13 mouse cellular contexts compared by ENCODE assay signal in the genomic region with DNA sequence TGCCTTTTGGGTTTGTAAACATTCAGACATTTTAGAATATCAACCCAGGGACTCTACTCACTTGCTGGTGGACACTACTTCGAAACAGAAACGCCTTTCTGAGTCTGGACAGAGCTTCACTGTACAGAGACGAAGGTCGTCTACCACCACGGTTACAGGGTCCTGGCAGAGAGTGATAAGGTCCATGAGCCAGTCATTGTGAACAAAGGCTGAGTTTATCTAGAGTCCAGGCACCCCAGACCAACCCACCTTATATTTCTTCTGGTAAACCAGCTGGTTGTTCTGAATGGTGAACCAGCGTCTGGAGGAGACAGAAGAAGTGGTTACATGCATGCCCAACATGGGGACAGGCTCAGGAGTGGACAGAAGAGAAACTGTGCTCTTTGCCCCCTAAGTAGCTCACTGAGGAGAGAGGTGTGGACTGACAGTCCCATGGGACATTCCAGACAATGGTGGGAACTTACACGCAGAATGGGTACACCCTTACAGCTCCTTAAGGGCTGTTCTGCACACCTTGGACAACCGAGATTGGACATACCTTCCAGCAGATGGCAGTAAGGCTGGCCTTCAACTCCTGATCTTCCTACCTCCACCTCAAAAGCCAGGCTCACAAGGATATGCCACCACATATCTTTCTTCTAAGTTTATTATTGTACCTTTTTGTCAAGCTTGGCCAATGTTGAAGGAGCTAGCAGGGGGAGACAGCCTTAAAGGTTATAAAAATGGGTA. TPM values are rescaled to one million over a fixed set of nuclear protein-coding genes. Genes with fewer than 3 reads are reported as not detected.
A peak's percentile ranks its signal among the peaks of the same experiment; 100 is the strongest.
DNase-seq lines count a peak whose midpoint lies in the region; ATAC-seq and TF ChIP-seq lines count a peak whose summit lies in the region.
"Had no signal": no experiment of that assay in that cellular context is flagged by ENCODE, and none has a peak within 500 bp of the region (broad histone marks: within the 10 kb centered on the region; RNA-seq: fewer than 3 reads in every experiment).

No protein-coding gene starts in this region.

- H3K27ac ChIP-seq in forebrain, embryonic 11.5 days (ENCODE audit: low read depth, low read length), result 0 out of 2 replicates have a peak overlapping the region, but pooled peaks have one; percentile 12
- H3K27ac ChIP-seq in forebrain, postnatal 0 days (ENCODE audit: low read depth, low read length), result no peak overlapping the region
- H3K27ac ChIP-seq in left cerebral cortex, adult 2 months, result no peak overlapping the region
- H3K27ac ChIP-seq: limb, embryonic 15.5 days had no signal

- TF ChIP-seq CTCF in forebrain, postnatal 0 days (IDR thresholded peaks at IDR 0.05; ENCODE audit: low read depth), result no peak
- TF ChIP-seq CTCF in left cerebral cortex, adult 2 months (IDR thresholded peaks at IDR 0.05), result peak; percentile 7

- ATAC-seq in forebrain, embryonic 11.5 days (replicated peaks; ENCODE audit: low FRiP score), result no peak
- ATAC-seq in forebrain, postnatal 0 days, result no peak
- peak; percentile 70 for ATAC-seq in megakaryocyte progenitor cell, adult 5-6 weeks (replicated peaks; ENCODE audit: poor library complexity)

- no peak overlapping the region for H3K4me3 ChIP-seq in forebrain, embryonic 11.5 days (ENCODE audit: low read depth, low read length)
- H3K4me3 ChIP-seq in forebrain, postnatal 0 days (ENCODE audit: low read depth, low read length), result no peak overlapping the region
- H3K4me3 ChIP-seq in left cerebral cortex, adult 2 months, result no peak overlapping the region
- H3K4me3 ChIP-seq: limb, embryonic 15.5 days; myocyte had no signal

- intact Hi-C loops in left cerebral cortex, adult 2 months (cut with DNase I), result no loop called here
- intact Hi-C loops in left cerebral cortex, postnatal 36 days (cut with DNase I), result no loop called here

- H3K36me3 ChIP-seq in forebrain, embryonic 11.5 days (ENCODE audit: control insufficient read depth, insufficient read depth, low read length), result no peaks in the 10 kb centered on the region
- H3K36me3 ChIP-seq in forebrain, postnatal 0 days (ENCODE audit: insufficient read depth), result no peaks in the 10 kb centered on the region
- H3K36me3 ChIP-seq: limb, embryonic 15.5 days had no signal

- peaks cover 3% of the 10 kb centered on the region; the same call in 1 of the 2 replicates for H3K27me3 ChIP-seq in forebrain, embryonic 11.5 days (ENCODE audit: control insufficient read depth, insufficient read depth, low read length)
- H3K27me3 ChIP-seq in forebrain, postnatal 0 days (ENCODE audit: insufficient read depth, low read length), result no peaks in the 10 kb centered on the region
- H3K27me3 ChIP-seq: limb, embryonic 15.5 days had no signal

- H3K9me3 ChIP-seq in forebrain, embryonic 11.5 days (ENCODE audit: control insufficient read depth, low read length), result no peaks in the 10 kb centered on the region
- H3K9me3 ChIP-seq in forebrain, postnatal 0 days (ENCODE audit: low read length), result no peaks in the 10 kb centered on the region
- H3K9me3 ChIP-seq: limb, embryonic 15.5 days had no signal

- DNase-seq in forebrain, embryonic 11.5 days (ENCODE audit: low spot score), result no peak
- DNase-seq in forebrain, postnatal 0 days, result no peak
- DNase-seq in left cerebral cortex, adult 2 months (ENCODE audit: extremely low spot score in 1 of 2, low spot score in 2 of 2), result no peak
- DNase-seq in left cerebral cortex, postnatal 36 days (ENCODE audit: low spot score in 2 of 2), result no peak
- peak; percentile 63 to 70 for DNase-seq in kidney, postnatal 25 days
- DNase-seq in urinary bladder, postnatal 14 days (ENCODE audit: low spot score), result no peak
- no peak for DNase-seq in spleen, postnatal 10 days (ENCODE audit: low spot score in 2 of 2)
- DNase-seq: gastrocnemius, postnatal 10 days had no signal

- no peak overlapping the region for H3K9ac ChIP-seq in forebrain, embryonic 11.5 days (ENCODE audit: low read length)
- H3K9ac ChIP-seq in forebrain, postnatal 0 days, result no peak overlapping the region
- H3K9ac ChIP-seq: limb, embryonic 15.5 days had no signal

- no peaks in the 10 kb centered on the region for H3K4me1 ChIP-seq in forebrain, embryonic 11.5 days (replicated peaks; ENCODE audit: control insufficient read depth, insufficient read depth, low read length)
- H3K4me1 ChIP-seq in forebrain, postnatal 0 days (ENCODE audit: insufficient read depth), result no peaks in the 10 kb centered on the region

- no peak overlapping the region for H3K4me2 ChIP-seq in forebrain, embryonic 11.5 days (ENCODE audit: low read depth, low read length, severe bottlenecking)
- H3K4me2 ChIP-seq in forebrain, postnatal 0 days (ENCODE audit: low read depth), result no peak overlapping the region
- H3K4me2 ChIP-seq: limb, embryonic 15.5 days had no signal

- 70% methylated on average over 8 of the region's 8 CpGs for WGBS in forebrain, embryonic 11.5 days
- 69% methylated on average over 8 of the region's 8 CpGs for WGBS in forebrain, postnatal 0 days

RNA-seq across cellular contexts. Expression of gene Kctd11, which starts 5.9 kb away (rescaled TPM):
- 2.9 and 3.0 TPM in 2 replicates for polyA plus RNA-seq in forebrain, embryonic 11.5 days (2014; fragmentation: Nextera tagmentation; extraction: Ambion mirVana)
- total RNA-seq in forebrain, postnatal 0 days (2014; rRNA removed), result 1.0 and 1.3 TPM in 2 replicates
- 0.58 and 0.88 TPM in 2 replicates for polyA plus RNA-seq in forebrain, postnatal 0 days (2015; fragmentation: Nextera tagmentation; extraction: Ambion mirVana)
- 1 to 10 TPM; 1.3 to 1.5 TPM for total RNA-seq in left cerebral cortex, adult 2 months (2021)
- total RNA-seq in left cerebral cortex, postnatal 36 days (2021), result 1 to 10 TPM in 1 of 2 experiments, under 1 TPM in 1; 0.93 to 1.3 TPM
- 1.1 and 2.3 TPM in 2 replicates for total RNA-seq in megakaryocyte progenitor cell, adult 5-6 weeks (2015)
- 0.88 and 1.9 TPM in 2 replicates for total RNA-seq in megakaryocyte progenitor cell, adult 5-6 weeks (2017)

RNA-seq across cellular contexts. Expression of gene Acap1, which starts 8.3 kb away (rescaled TPM):
- 0.52 and 0.75 TPM in 2 replicates for polyA plus RNA-seq in forebrain, embryonic 11.5 days (2014; fragmentation: Nextera tagmentation; extraction: Ambion mirVana)
- total RNA-seq in forebrain, postnatal 0 days (2014; rRNA removed), result 0.90 TPM in 1 of 2 replicates, not detected in the other
- 0.26 and 0.48 TPM in 2 replicates for polyA plus RNA-seq in forebrain, postnatal 0 days (2015; fragmentation: Nextera tagmentation; extraction: Ambion mirVana)
- not detected for total RNA-seq in left cerebral cortex, adult 2 months (2021)
- under 1 TPM in 1 of 2 experiments, not detected in 1; 0.27 TPM for total RNA-seq in left cerebral cortex, postnatal 36 days (2021)
- total RNA-seq in megakaryocyte progenitor cell, adult 5-6 weeks (2015), result 23.6 and 24.7 TPM in 2 replicates
- 59.2 and 67.5 TPM in 2 replicates for total RNA-seq in megakaryocyte progenitor cell, adult 5-6 weeks (2017)

RNA-seq across cellular contexts. Expression of gene Tmem95, which starts 9.3 kb away (rescaled TPM):
- 0.40 TPM in 1 of 2 replicates, not detected in the other for polyA plus RNA-seq in forebrain, embryonic 11.5 days (2014; fragmentation: Nextera tagmentation; extraction: Ambion mirVana)
- total RNA-seq in forebrain, postnatal 0 days (2014; rRNA removed), result not detected in 2 replicates
- not detected in 2 replicates for polyA plus RNA-seq in forebrain, postnatal 0 days (2015; fragmentation: Nextera tagmentation; extraction: Ambion mirVana)
- total RNA-seq in left cerebral cortex, adult 2 months (2021), result not detected
- not detected for total RNA-seq in left cerebral cortex, postnatal 36 days (2021)
- not detected in 2 replicates for total RNA-seq in megakaryocyte progenitor cell, adult 5-6 weeks (2015)
- total RNA-seq in megakaryocyte progenitor cell, adult 5-6 weeks (2017), result not detected in 2 replicates
- total RNA-seq: gastrocnemius, postnatal 10 days had no signal
- polyA plus RNA-seq: embryonic facial prominence, embryonic 11.5 days; myocyte; stomach, embryonic 16.5 days had no signal

RNA-seq across cellular contexts. Expression of gene 2810408A11Rik, which starts 13.7 kb away (rescaled TPM):
- polyA plus RNA-seq in forebrain, embryonic 11.5 days (2014; fragmentation: Nextera tagmentation; extraction: Ambion mirVana), result 17.2 and 17.6 TPM in 2 replicates
- total RNA-seq in forebrain, postnatal 0 days (2014; rRNA removed), result 9.2 and 10.5 TPM in 2 replicates
- 10.6 and 11.4 TPM in 2 replicates for polyA plus RNA-seq in forebrain, postnatal 0 days (2015; fragmentation: Nextera tagmentation; extraction: Ambion mirVana)
- under 1 TPM; 0.23 to 0.87 TPM for total RNA-seq in left cerebral cortex, adult 2 months (2021)
- total RNA-seq in left cerebral cortex, postnatal 36 days (2021), result under 1 TPM in 1 of 2 experiments, not detected in 1; 0.64 TPM
- 1.9 and 3.0 TPM in 2 replicates for total RNA-seq in megakaryocyte progenitor cell, adult 5-6 weeks (2015)
- total RNA-seq in megakaryocyte progenitor cell, adult 5-6 weeks (2017), result 1.7 and 6.6 TPM in 2 replicates

RNA-seq across cellular contexts. Expression of gene Neurl4, which starts 13.8 kb away (rescaled TPM):
- polyA plus RNA-seq in forebrain, embryonic 11.5 days (2014; fragmentation: Nextera tagmentation; extraction: Ambion mirVana), result 16.4 and 23.0 TPM in 2 replicates
- 97.4 and 155 TPM in 2 replicates for total RNA-seq in forebrain, postnatal 0 days (2014; rRNA removed)
- polyA plus RNA-seq in forebrain, postnatal 0 days (2015; fragmentation: Nextera tagmentation; extraction: Ambion mirVana), result 15.6 and 18.2 TPM in 2 replicates
- 100 to 1,000 TPM; 121 to 124 TPM for total RNA-seq in left cerebral cortex, adult 2 months (2021)
- total RNA-seq in left cerebral cortex, postnatal 36 days (2021), result 100 to 1,000 TPM; 114 to 121 TPM
- 9.5 and 11.0 TPM in 2 replicates for total RNA-seq in megakaryocyte progenitor cell, adult 5-6 weeks (2015)
- 20.2 and 21.6 TPM in 2 replicates for total RNA-seq in megakaryocyte progenitor cell, adult 5-6 weeks (2017)

Comparison
In these comparisons a context has a peak if more than half of its experiments do, and no peak if none do; other contexts are left out.
1. DNase-seq: peak in kidney, postnatal 25 days (2 of 2); none in forebrain, embryonic 11.5 days (single experiment), forebrain, postnatal 0 days (single experiment), left cerebral cortex, adult 2 months (0 of 2), left cerebral cortex, postnatal 36 days (0 of 2), urinary bladder, postnatal 14 days (single experiment) and spleen, postnatal 10 days (0 of 2).
2. RNA of gene Acap1, which starts 8.3 kb away (total RNA-seq): 23.6 to 67.5 TPM in megakaryocyte progenitor cell, adult 5-6 weeks; 0.90 TPM in forebrain, postnatal 0 days, 0.27 TPM in left cerebral cortex, postnatal 36 days and not detected in left cerebral cortex, adult 2 months; every median in the first group is over 10 times any median in the second.